Mouse (Mus musculus): ENCODE results near the gene Get4. TPM values are rescaled to one million over a fixed set of nuclear protein-coding genes. Genes with fewer than 3 reads are reported as not detected.

Gene Get4
- total RNA-seq, 2 experiments from 2014 or later = 36.2 to 39.8 TPM

DNA sequence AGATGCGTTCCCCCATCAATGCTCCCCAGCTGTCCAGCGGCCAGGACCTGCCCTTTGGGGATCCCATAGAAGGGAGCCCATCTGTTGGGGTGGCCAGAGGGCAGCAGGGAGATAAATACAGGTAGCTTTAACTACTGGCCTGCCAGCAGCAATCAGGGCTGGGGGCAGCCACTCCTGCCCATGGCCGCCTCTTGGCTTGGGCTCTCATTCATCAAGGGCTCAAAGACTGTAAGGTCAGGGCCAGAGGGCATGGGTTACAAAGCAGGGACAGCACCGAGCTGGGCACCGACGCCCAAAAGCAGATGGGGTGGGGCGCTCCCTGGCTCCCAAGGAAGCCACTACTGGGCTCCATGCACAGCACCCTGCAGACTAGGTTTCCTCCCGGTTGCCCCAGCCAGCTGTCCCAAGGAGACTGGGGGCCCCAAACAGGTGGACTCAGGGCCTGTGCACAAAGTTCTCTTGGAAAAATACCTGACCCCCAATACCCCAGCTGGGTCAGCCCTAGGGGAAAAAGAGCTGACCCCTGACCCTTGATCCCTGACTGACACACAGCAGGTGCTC lies 19.9 kb downstream of the Get4 start:
- no peak for DNase-seq
- intact Hi-C loops (cut with DNase I; ENCODE audit: low total_unique reads) = no loop called here

GRCm38 (mm10) chr5:139277287-139277686 lies 25.2 kb downstream of the Get4 start:
- intact Hi-C loops (cut with DNase I; ENCODE audit: low total_unique reads) = no loop called here
- no peak for DNase-seq

GRCm38 (mm10) chr5:139281373-139282112 lies 29.4 kb downstream of the Get4 start:
- no peak for DNase-seq
- intact Hi-C loops (cut with DNase I; ENCODE audit: low total_unique reads) = loop anchor here (2.0 kb wide), 1 partner anchor 43 kb away; the partner anchor contains the start of gene Adap1

DNA sequence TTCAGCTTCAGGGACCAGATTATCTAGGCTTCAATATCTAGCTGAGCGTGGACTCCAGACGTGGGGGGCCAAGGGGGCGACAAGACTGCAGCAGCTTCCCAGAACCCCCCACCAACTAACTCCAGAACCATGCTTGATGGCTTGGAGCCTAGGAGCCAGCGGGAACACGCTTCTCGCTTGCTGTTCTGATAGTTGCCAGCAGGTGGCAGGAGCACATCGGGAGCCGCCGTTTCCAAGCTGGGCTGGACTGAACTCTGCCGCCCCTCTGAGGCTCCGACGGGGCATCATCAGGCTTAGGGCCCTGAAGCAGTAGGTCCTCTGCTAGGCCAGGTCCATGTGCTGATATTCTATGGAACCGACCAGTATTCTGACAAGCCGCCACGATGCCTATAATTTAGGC lies 30.1 kb downstream of the Get4 start:
- peak; percentile 86 for DNase-seq
- intact Hi-C loops (cut with DNase I; ENCODE audit: low total_unique reads) = loop anchor here (2.0 kb wide), 1 partner anchor 43 kb away; the partner anchor contains the start of gene Adap1

GRCm38 (mm10) chr5:139283460-139284180 lies 31.5 kb downstream of the Get4 start:
- no peak for DNase-seq
- intact Hi-C loops (cut with DNase I; ENCODE audit: low total_unique reads) = loop anchor here (2.0 kb wide), 1 partner anchor 41 kb away; the partner anchor contains the start of gene Adap1

GRCm38 (mm10) chr5:139285383-139286067 lies 33.4 kb downstream of the Get4 start:
- intact Hi-C loops (cut with DNase I; ENCODE audit: low total_unique reads) = no loop called here
- DNase-seq = no peak

DNA sequence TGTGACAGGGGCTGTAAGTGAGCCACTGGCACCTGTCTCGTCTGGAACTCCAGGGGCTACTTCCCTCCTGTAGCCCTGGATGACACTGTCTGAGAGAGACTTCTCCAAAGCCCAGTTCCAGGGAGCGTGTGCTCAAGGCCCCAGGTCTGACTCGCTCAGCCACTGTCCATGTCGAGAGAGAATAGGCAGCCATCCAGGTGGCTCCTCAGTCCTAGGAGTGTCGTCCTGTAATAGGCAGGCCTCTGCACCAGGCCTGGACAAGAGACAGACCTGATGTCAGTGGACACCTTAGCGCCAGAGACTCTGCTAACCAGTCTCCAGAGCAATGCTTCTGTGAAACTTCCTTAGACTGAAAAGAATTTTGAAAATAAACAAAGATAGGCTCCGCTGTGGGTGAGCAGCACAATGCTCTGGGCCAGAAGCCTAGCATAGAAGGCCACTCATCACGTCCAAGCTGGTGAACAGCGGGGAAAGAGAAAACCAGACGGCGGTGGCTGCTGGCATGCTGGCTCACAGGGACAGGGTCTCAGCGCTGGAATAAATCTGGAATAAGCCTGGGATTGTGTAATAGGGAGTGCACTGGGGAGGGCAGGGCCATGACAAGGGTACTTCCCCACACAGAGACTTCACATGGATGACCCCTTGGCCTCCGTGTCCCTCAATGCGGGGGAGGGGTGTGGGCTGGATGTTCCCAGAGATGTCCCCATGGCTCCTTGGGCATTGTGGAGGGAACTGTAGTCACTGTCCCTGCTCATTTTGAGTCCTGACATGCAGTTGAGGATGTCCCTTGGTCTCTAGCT lies 34.2 kb downstream of the Get4 start:
- no peak for DNase-seq
- intact Hi-C loops (cut with DNase I; ENCODE audit: low total_unique reads) = no loop called here

GRCm38 (mm10) chr5:139287099-139287498 lies 35.0 kb downstream of the Get4 start:
- intact Hi-C loops (cut with DNase I; ENCODE audit: low total_unique reads) = no loop called here
- no peak for DNase-seq

DNA sequence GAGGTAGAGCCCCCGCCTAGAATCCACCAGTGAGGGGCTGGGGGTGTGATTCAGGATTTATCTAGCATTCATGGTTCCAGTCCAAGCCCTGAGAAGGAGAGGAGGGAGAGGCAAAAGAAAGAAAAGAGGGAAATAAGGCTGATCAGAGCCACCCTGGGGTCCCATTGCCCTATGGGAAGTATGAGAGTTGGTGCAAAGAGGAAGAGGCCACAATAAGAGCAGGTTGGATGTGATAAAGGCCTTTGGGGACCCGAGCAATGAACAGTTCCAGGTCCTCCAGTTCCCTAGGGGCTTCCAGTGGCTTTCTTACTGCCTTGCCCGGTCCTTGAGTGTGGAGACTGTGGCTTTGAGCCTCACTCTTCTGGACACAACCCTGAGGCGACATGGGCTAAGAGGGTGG lies 35.7 kb downstream of the Get4 start:
- DNase-seq = no peak
- intact Hi-C loops (cut with DNase I; ENCODE audit: low total_unique reads) = no loop called here

DNA sequence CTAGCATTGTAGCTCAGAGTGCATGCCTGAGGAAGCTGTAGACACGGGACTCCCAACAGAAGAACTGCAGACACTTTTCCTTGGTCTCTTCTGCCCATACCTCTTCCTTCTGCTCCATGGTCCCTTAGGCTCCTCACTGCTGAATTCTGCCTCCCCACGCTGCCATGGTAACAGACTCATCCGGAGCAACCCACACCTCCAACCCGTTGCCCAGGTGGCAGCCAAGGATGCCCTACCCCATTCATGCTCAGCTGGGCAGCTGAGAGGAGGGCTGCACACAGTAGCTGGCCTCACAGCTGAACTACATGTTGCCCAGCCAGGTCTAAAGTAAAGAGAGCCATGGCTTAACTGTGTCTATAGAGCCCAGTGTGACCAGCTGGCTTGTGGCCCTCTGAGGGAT lies 36.5 kb downstream of the Get4 start:
- no peak for DNase-seq
- intact Hi-C loops (cut with DNase I; ENCODE audit: low total_unique reads) = no loop called here

DNA sequence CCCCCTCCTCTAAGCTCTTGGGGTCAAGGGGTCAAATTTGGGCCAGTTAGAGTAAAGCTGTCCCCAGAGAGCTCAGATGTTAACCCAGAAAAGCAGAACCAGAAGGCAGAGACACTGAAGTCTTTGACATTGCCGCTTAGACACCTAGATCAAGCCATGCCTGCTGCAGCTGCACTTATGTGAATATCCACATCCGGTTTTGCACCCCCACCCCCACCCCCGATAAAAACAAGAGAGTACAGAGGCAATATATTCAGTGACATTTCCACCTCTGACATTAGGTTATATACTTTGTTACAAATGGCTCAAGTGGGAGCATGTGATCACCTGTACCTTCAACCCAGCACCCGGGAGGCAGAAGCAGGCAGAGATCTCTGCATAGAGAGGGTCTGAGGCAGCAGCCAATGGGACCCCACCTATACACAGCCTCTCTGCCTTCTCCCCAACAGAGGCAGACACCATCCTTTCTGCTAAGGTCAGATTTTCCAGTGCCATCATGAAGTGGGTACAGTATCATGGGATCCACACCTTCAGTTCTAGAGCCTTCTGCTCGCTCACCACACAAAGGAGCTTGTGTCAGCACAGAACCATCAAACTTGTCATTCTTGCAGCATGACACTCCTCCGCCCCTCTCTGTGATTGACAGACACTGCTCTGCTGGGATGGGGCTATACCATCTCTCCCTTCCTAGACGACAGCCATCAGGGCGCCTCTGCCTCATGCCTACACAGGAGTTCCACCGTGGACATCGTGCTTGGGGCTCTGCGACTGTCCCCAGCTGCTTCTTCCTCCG lies 38.5 kb downstream of the Get4 start:
- no peak for DNase-seq
- intact Hi-C loops (cut with DNase I; ENCODE audit: low total_unique reads) = no loop called here

DNA sequence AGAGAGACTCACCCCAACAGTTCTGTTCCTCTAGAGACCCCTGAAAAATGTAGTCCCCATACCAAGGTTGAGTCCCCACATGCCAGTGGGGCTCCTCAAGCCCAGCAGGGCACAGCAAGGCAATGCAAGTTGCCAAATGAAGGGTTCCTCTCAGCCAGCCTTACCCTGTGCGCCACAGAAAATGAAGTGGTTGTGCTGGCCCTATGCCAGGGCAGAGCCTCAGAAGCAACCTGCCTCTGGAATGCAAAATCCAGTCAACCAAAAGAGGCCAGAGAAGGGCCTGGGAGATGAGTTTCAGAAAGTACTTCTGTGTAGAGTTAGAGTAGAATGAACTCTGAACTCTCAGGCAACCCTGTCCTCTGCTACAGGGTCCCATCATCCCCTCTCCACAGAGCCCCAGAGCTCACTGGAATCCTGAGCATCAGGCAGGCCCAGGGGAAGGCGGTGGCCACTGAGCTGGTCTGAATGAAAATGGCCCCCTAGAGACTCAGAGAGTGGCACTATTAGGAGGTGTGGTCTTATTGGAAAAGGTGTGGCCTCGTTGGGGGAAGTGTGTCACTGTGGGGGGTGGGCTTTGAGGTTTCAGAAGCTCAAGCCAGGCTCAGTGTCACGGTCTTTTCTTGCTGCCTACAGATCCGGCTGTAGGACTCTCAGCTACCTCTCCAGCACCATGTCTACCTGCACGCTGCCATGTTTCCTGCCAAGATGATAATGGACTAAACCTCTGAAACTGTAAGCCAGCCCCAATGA lies 39.9 kb downstream of the Get4 start:
- intact Hi-C loops (cut with DNase I; ENCODE audit: low total_unique reads) = no loop called here

DNA sequence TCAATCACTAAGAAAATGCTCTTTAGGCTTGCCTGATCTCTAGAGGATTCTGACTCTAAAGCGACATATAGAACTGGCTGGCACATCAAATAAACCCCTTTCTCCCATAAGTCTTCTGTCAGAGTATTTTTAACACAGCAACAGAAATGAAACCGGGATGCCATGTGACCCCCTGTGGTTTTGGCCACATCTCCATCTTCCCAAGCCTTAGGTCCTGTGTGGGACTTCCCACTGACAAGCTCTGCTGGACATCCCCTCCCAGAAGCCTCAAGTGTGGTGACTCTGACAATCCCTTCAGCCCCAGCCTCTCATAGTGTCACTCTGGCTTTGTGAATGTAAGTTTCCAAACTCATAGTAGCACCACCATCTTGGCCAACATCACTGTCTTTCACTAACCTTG lies 42.0 kb downstream of the Get4 start:
- intact Hi-C loops (cut with DNase I; ENCODE audit: low total_unique reads) = no loop called here
- no peak for DNase-seq

More for the DNA sequence above, 39.9 kb downstream of the Get4 start:
- DNase-seq = no peak

GRCm38 (mm10) chr5:139297092-139297491 lies 45.0 kb downstream of the Get4 start:
- intact Hi-C loops (cut with DNase I; ENCODE audit: low total_unique reads) = no loop called here
- no peak for DNase-seq

DNA sequence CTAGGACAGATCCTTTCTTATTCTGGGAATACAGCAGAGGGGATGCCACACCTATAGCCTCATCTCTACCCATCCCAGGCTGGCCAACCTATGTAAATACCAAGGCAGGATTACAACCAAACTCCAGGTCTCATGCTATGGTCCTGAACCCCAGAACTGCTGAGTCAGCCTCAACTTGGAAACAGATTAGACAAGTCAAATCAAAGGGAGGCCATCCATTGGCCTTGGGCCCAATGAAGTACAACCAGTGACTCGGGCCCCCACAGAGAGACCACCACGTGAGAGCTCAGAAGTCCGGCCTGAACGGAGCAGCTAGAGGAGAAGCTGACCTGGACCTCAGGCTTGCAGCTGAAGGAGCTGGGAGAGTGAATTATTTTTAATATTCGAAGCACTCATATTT lies 45.6 kb downstream of the Get4 start:
- intact Hi-C loops (cut with DNase I; ENCODE audit: low total_unique reads) = no loop called here
- no peak for DNase-seq

DNA sequence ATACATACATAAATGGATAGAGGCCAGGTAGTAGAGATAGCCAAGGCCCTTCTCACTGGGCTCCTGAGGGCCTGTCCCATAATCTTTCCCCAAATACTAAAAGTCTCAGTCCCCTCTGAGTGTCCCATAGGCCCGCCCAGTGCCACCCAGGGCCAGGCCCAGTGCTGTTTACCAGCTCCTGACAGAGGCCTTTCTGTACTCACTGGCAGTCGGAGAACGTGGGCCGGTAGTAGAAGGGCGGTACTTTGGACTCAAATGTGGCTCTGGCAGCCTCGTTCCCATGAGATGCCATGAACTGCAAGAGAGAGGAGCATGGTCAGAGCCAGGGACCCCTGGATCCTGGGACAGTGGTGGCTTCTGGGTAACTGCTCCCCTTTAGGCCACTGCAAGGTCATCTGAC lies 50.0 kb downstream of the Get4 start:
- no peak for DNase-seq
- intact Hi-C loops (cut with DNase I; ENCODE audit: low total_unique reads) = no loop called here

DNA sequence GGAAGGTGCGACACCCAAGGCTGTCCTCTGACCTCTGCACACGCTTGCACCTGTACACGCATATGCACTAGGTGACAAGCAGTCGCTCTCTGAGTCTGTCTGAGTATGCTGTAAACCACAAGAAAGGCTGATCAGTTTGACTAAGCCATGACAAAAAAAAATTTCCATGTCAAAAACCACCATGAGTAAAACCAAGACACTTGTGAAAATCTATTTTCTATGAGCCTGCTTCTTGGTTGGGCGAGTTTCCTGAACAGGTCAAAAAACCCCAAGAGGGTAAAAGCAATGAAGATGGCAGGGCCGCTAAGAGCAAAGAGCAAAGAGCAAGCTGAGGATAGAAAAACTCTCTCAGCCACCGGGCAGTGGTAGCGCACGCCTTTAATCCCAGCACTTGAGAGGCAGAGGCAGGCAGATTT lies 51.5 kb downstream of the Get4 start:
- no peak for DNase-seq
- intact Hi-C loops (cut with DNase I; ENCODE audit: low total_unique reads) = no loop called here

- no peak for DNase-seq
- intact Hi-C loops (cut with DNase I; ENCODE audit: low total_unique reads) = no loop called here
Measured at GRCm38 (mm10) chr5:139309946-139310345, 57.8 kb downstream of the Get4 start.
